Mouse (Mus musculus) small intestine, adult 2 months (tissue): Measurements from ENCODE around the gene Atp6v0a4. TPM values are rescaled to one million over a fixed set of nuclear protein-coding genes. Genes with fewer than 3 reads are reported as not detected.

ENCODE experiments used
- H3K27ac ChIP-seq: fragments of 200-500 bp; 2 replicates; pipeline ENCODE4 v1.5.1; 2012; ENCODE audit warnings: low read depth, low read length, control low read depth, inconsistent platforms; ENCODE audit not compliant: insufficient read depth
- H3K27me3 ChIP-seq: fragments of 200-500 bp; 2 replicates; pipeline ENCODE4 v1.6.1; 2012; ENCODE audit warnings: mild to moderate bottlenecking, moderate library complexity, low read length, inconsistent platforms; ENCODE audit not compliant: control insufficient read depth, insufficient read depth
- H3K36me3 ChIP-seq: fragments of 200-500 bp; 2 replicates; pipeline ENCODE4 v1.6.1; 2012; ENCODE audit warnings: mild to moderate bottlenecking, low read length, control low read depth, inconsistent platforms; ENCODE audit not compliant: control insufficient read depth, insufficient read depth
- H3K4me1 ChIP-seq: fragments of 200-500 bp; 2 replicates; pipeline ENCODE4 v1.6.1; 2012; ENCODE audit warnings: low read length, inconsistent platforms, mixed read lengths; ENCODE audit not compliant: control insufficient read depth, insufficient read depth, insufficient read length
- H3K4me3 ChIP-seq: fragments of 200-500 bp; 2 replicates; pipeline ENCODE4 v1.5.1; 2012; ENCODE audit warnings: low read depth, mild to moderate bottlenecking, control low read depth, inconsistent platforms, low read length, moderate library complexity
- CTCF ChIP-seq: fragments of 200-500 bp; IDR thresholded peaks from 2 replicates; pipeline ENCODE4 v1.5.1; 2012; ENCODE audit warnings: low read depth, mild to moderate bottlenecking, control low read depth, inconsistent platforms, low read length, moderate library complexity, mixed read lengths; ENCODE audit not compliant: insufficient replicate concordance, insufficient read length; ENCODE audit errors: extremely low read depth
- POLR2A ChIP-seq: fragments of 200-500 bp; IDR thresholded peaks from 2 replicates; pipeline ENCODE4 v1.6.1; 2012; ENCODE audit warnings: low read depth, mild to moderate bottlenecking, control low read depth, inconsistent platforms, low read length, moderate library complexity
- WGBS: fragments of 180-500 bp; shearing (Covaris S2); methylation state at CpG from one replicate; pipeline ENCODE4 v1.1.7; 2018; 5-methylcytosine and 5-hydroxymethylcytosine counted together
- polyA plus RNA-seq: library from polyadenylated mRNA; depleted of rRNA; stranded (reverse); fragments of >200 nt; gene quantifications from 2 replicates; pipeline ENCODE4 v1.2.3, GENCODE M21; 2012; rRNA removed

Atp6v0a4 gene
- polyA plus RNA-seq, 1 experiment = not detected

GRCm38 (mm10) chr6:38031924-38032540, 92.4 kb downstream of the Atp6v0a4 start:
- Histone ChIP-seq H3K27me3 (no peaks in the 10 kb centered on the region), H3K27ac (no peak overlapping the region), H3K4me1 (peaks cover 4% of the 10 kb centered on the region; the same call in 1 of the 2 replicates), H3K36me3 (no peaks in the 10 kb centered on the region), H3K4me3 (no peak overlapping the region)
- TF ChIP-seq CTCF (no peak), POLR2A (no peak)
- 47% methylated on average over 7 of the region's 7 CpGs for WGBS

- 35% methylated on average over 2 of the region's 2 CpGs for WGBS
- Histone ChIP-seq H3K27me3 (no peaks in the 10 kb centered on the region), H3K4me1 (peaks cover 4% of the 10 kb centered on the region; the same call in 1 of the 2 replicates), H3K4me3 (no peak overlapping the region), H3K27ac (no peak overlapping the region), H3K36me3 (no peaks in the 10 kb centered on the region)
- TF ChIP-seq POLR2A (no peak), CTCF (no peak)
Measured at GRCm38 (mm10) chr6:38028205-38028604, 96.2 kb downstream of the Atp6v0a4 start.

DNA sequence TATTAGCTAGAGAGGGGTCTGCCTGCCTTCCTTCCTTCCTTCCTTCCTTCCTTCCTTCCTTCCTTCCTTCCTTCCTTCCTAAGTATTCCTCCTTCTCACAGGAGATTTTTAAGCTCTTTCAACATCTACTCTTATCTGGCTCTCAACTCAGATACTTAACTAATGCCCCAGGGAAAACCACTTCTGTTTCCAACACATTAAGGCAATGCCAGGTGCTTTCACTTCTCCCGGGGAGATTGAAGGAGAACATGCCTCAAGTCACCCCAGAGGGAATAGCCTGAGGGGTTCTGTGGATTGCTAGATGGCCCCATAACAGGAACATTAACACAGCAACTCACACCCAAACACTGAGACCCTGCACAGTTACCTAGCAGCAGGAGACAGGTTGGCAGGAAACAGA, 96.6 kb downstream of the Atp6v0a4 start:
- Histone ChIP-seq H3K36me3 (no peaks in the 10 kb centered on the region), H3K4me3 (no peak overlapping the region), H3K4me1 (peaks cover 4% of the 10 kb centered on the region; the same call in 1 of the 2 replicates), H3K27ac (no peak overlapping the region), H3K27me3 (no peaks in the 10 kb centered on the region)
- 26% methylated on average over 1 of the region's 1 CpGs for WGBS
- TF ChIP-seq POLR2A (no peak), CTCF (no peak)

DNA sequence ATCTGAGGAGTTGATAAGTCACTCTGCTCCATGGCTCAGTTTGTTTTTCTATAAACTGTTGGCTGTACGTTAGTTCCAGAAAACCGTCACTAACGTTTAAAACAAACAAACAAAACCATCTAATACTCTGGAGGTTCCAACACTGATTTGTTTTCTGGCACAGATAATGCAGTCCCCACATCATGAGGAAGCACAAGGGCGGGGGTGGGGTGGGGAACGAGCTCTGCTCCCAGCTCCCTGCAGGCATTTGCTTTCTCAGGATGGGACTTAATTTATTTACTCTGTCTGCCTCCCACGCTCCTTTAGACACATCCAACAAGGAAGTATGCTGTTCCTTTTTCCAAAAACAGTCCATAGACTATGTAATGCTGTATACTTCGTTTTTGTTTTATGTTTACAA, 101.1 kb downstream of the Atp6v0a4 start:
- H3K4me1 ChIP-seq = no peaks in the 10 kb centered on the region
- WGBS = 39% methylated on average over 7 of the region's 7 CpGs
- H3K27me3 ChIP-seq = no peaks in the 10 kb centered on the region
- TF ChIP-seq CTCF (no peak), POLR2A (no peak)
- no peak overlapping the region for H3K27ac ChIP-seq
- H3K4me3 ChIP-seq = no peak overlapping the region
- no peaks in the 10 kb centered on the region for H3K36me3 ChIP-seq

DNA sequence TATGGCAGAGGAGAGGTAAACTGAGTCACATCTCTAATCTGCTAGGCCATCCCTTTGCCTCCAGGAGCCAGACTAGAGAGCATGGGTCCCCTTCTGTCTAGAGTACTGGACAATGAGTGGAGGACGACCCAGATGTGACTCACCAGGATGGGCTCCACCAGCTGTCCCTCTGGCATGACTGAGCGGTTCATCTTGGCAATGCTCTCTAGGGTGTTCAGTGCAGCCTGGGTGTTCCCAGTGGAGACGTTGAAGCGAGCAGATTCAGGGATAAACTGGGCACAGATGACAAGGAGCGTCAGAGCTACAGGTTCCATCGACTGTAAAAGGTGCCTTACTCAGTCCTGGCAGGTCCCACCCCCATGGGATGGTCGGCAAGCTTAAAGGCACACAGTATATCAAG, 103.0 kb downstream of the Atp6v0a4 start:
- WGBS = 83% methylated on average over 7 of the region's 7 CpGs
- no peak for TF ChIP-seq POLR2A
- no peak for TF ChIP-seq CTCF

GRCm38 (mm10) chr6:38012829-38013228, 111.6 kb downstream of the Atp6v0a4 start:
- TF ChIP-seq POLR2A (no peak), CTCF (no peak)
- Histone ChIP-seq H3K27ac (no peak overlapping the region), H3K4me3 (no peak overlapping the region), H3K4me1 (no peaks in the 10 kb centered on the region), H3K27me3 (no peaks in the 10 kb centered on the region), H3K36me3 (no peaks in the 10 kb centered on the region)
- 94% methylated on average over 2 of the region's 2 CpGs for WGBS

More for the DNA sequence above, 103.0 kb downstream of the Atp6v0a4 start:
- H3K4me1 ChIP-seq = no peaks in the 10 kb centered on the region
- no peaks in the 10 kb centered on the region for H3K36me3 ChIP-seq
- H3K27ac ChIP-seq = no peak overlapping the region
- no peaks in the 10 kb centered on the region for H3K27me3 ChIP-seq
- no peak overlapping the region for H3K4me3 ChIP-seq

DNA sequence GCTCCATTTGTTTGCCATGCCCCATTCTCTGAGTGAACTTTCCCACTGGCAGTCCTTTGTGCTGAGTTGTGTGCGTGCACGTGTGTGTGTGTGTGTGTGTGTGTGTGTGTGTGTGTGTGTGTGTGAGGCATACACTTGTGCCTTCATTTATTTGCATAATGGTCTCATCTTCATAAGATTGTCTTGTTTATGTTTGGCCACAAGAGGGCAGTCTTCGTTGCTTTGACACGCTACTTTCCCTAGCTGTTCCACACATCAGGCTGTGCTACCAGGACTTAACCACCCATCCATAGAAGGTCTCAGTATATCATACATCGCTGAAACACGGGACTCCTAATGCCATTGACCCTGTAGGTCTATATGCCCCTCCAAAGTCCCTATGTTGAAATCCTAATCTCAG, 116.9 kb downstream of the Atp6v0a4 start:
- no peak for TF ChIP-seq POLR2A
- TF ChIP-seq CTCF = peak; percentile 51; the same call in 1 of the 2 replicates
- no peak overlapping the region for H3K4me3 ChIP-seq
- 15% methylated on average over 6 of the region's 6 CpGs for WGBS

More for the DNA sequence above, 116.9 kb downstream of the Atp6v0a4 start:
- Histone ChIP-seq H3K36me3 (no peaks in the 10 kb centered on the region), H3K27me3 (no peaks in the 10 kb centered on the region), H3K4me1 (no peaks in the 10 kb centered on the region), H3K27ac (no peak overlapping the region)

Other genes with a start within 250 kb of the Atp6v0a4 start
- 0.13 and 0.25 TPM in 2 replicates for gene Svopl, start 77.6 kb downstream of the Atp6v0a4 start, polyA plus RNA-seq
- gene Tmem213, start 15.3 kb downstream of the Atp6v0a4 start, polyA plus RNA-seq = 3.4 TPM in 1 of 2 replicates, not detected in the other
- gene D630045J12Rik, start 129.4 kb upstream of the Atp6v0a4 start, polyA plus RNA-seq = 0.35 and 0.71 TPM in 2 replicates
- gene Zc3hav1l, start 174.7 kb upstream of the Atp6v0a4 start, polyA plus RNA-seq = 0.80 and 1.3 TPM in 2 replicates
- 14.9 and 34.7 TPM in 2 replicates for gene Zc3hav1, start 230.0 kb upstream of the Atp6v0a4 start, polyA plus RNA-seq